Mouse (Mus musculus) cerebellum, adult 2 months (tissue): ENCODE results near the gene Tas2r135.

Experiments
- CTCF ChIP-seq: fragments of 200-500 bp; IDR thresholded peaks from 2 replicates; pipeline ENCODE4 v1.5.1; 2011; ENCODE audit warnings: low read depth, mild to moderate bottlenecking, control low read depth, low read length, moderate library complexity, borderline replicate concordance; ENCODE audit not compliant: insufficient read depth
- POLR2A ChIP-seq: fragments of 200-500 bp; IDR thresholded peaks from 2 replicates; pipeline ENCODE4 v1.6.1; 2011; ENCODE audit warnings: low read length, control low read depth, borderline replicate concordance; ENCODE audit not compliant: insufficient read depth

GRCm38 (mm10) chr6:42421439-42421838 lies 16.2 kb downstream of the Tas2r135 start:
- TF ChIP-seq CTCF (no peak), POLR2A (no peak)
